Mouse (Mus musculus) stomach, postnatal 0 days (tissue): ENCODE data around the gene Foxn3. TPM values are rescaled to one million over a fixed set of nuclear protein-coding genes. Genes with fewer than 3 reads are reported as not detected.

Experiments used
- ATAC-seq: fragments of 200-750 bp; cut with Nextera tagmentation; 2 replicates; pipeline ENCODE4 v1.8.0; 2017; ENCODE audit not compliant: low FRiP score, low TSS enrichment
- DNase-seq: peaks from one replicate; pipeline ENCODE4 v3.0.0-alpha.2; 2016; ENCODE audit warnings: low spot score
- H3K27ac ChIP-seq: fragments of 300-500 bp; sonication (generic); replicated peaks from 2 replicates; pipeline ENCODE4 v1.5.1; 2014; ENCODE audit warnings: mild to moderate bottlenecking, control low read depth
- H3K27me3 ChIP-seq: fragments of 300-500 bp; sonication (generic); 2 replicates; pipeline ENCODE4 v1.6.1; 2014; ENCODE audit warnings: low read length; ENCODE audit not compliant: control insufficient read depth, insufficient read depth
- H3K36me3 ChIP-seq: fragments of 300-500 bp; sonication (generic); 2 replicates; pipeline ENCODE4 v1.6.1; 2014; ENCODE audit warnings: low read length, mixed read lengths; ENCODE audit not compliant: control insufficient read depth, insufficient read depth
- H3K4me1 ChIP-seq: fragments of 300-500 bp; sonication (generic); replicated peaks from 2 replicates; pipeline ENCODE4 v1.6.1; 2014; ENCODE audit warnings: antibody characterized with exemption; ENCODE audit not compliant: control insufficient read depth, insufficient read depth
- H3K4me2 ChIP-seq: fragments of 300-500 bp; sonication (generic); replicated peaks from 2 replicates; pipeline ENCODE4 v1.6.1; 2014; ENCODE audit warnings: low read depth, mild to moderate bottlenecking, control low read depth, moderate library complexity
- H3K4me3 ChIP-seq: fragments of 300-500 bp; sonication (generic); 2 replicates; pipeline ENCODE4 v1.5.1; 2014; ENCODE audit warnings: low read depth, low read length, control low read depth
- H3K9ac ChIP-seq: fragments of 300-500 bp; sonication (generic); 2 replicates; pipeline ENCODE4 v1.6.1; 2014; ENCODE audit warnings: mild to moderate bottlenecking, low read length, control low read depth, mixed read lengths
- H3K9me3 ChIP-seq: fragments of 300-500 bp; sonication (generic); 2 replicates; pipeline ENCODE4 v1.6.1; 2016; ENCODE audit warnings: low read length; ENCODE audit not compliant: control insufficient read depth
- CTCF ChIP-seq: IDR thresholded peaks from 2 replicates; pipeline ENCODE4 v1.5.1; 2016; ENCODE audit warnings: antibody characterized with exemption, low read depth, mild to moderate bottlenecking, moderate library complexity
- EP300 ChIP-seq: optimal IDR thresholded peaks from 2 replicates; pipeline ENCODE3; 2016; ENCODE audit warnings: antibody characterized with exemption
- WGBS: fragments of 180-500 bp; shearing (Covaris S2); extraction: QIAGEN DNeasy Blood & Tissue Kit; methylation state at CpG from one replicate; pipeline ENCODE4 v1.1.7; 2014; 5-methylcytosine and 5-hydroxymethylcytosine counted together
- polyA plus RNA-seq: library from polyadenylated mRNA; unstranded; fragments of >200 nt; fragmentation: Nextera tagmentation; extraction: Ambion mirVana; gene quantifications from 2 replicates; pipeline ENCODE4 v1.2.1, GENCODE M21; 2015

Gene Foxn3
- polyA plus RNA-seq, 1 experiment from 2014 or later, result 40.1 TPM

DNA sequence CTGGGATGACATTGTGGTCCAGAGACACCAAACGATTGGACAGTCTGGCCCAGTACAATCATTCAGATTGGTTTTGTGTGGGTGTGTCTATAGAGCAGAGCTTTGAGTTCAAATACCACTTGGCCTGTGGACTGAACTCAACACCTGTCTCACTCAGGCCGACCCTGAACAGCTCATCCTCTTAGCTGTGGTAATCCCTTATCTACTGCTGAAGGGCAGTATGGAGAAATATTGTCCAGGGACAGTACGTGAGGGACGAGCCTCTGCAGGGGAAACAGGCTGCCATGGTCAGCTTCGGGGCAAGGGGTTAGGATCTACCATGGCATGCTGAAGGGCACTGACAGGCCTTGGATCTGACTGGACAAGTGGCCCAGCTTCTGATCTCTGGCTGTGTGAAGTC, 306.9 kb downstream of the Foxn3 start:
- Histone ChIP-seq H3K4me1 (no peaks in the 10 kb centered on the region), H3K36me3 (no peaks in the 10 kb centered on the region), H3K9ac (no peak overlapping the region), H3K4me2 (no peak overlapping the region), H3K4me3 (no peak overlapping the region), H3K9me3 (no peaks in the 10 kb centered on the region), H3K27ac (no peak overlapping the region), H3K27me3 (no peaks in the 10 kb centered on the region)
- TF ChIP-seq EP300, result no peak
- no peak for TF ChIP-seq CTCF
- no peak for ATAC-seq
- WGBS, result 91% methylated on average over 5 of the region's 5 CpGs
- DNase-seq, result no peak

DNA sequence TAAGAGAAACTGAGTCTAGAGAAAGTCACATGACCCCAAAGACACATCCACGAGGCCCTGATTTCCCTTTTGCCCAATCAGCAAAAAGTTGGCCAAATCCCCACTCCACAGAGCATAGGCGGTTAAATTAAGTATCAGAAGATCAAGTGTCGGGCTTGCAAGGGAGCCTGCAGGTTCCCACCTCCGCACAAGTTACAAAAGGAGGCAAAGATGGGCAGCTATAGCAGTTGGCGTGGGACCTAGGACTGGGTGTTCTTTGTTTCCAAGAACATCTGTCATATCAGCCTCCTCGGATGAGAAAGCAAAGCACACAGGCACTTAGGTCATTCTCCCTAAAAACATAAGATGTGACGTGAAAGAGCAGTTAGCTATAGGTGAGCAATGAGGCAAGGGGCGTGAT, 308.9 kb downstream of the Foxn3 start:
- H3K27me3 ChIP-seq, result no peaks in the 10 kb centered on the region
- H3K4me1 ChIP-seq, result no peaks in the 10 kb centered on the region
- H3K4me2 ChIP-seq, result no peak overlapping the region
- TF ChIP-seq EP300, result no peak
- TF ChIP-seq CTCF, result no peak
- no peaks in the 10 kb centered on the region for H3K9me3 ChIP-seq
- no peaks in the 10 kb centered on the region for H3K36me3 ChIP-seq
- no peak overlapping the region for H3K27ac ChIP-seq
- DNase-seq (no peak), ATAC-seq (no peak)
- WGBS, result 86% methylated on average over 8 of the region's 8 CpGs
- no peak overlapping the region for H3K9ac ChIP-seq
- no peak overlapping the region for H3K4me3 ChIP-seq

DNA sequence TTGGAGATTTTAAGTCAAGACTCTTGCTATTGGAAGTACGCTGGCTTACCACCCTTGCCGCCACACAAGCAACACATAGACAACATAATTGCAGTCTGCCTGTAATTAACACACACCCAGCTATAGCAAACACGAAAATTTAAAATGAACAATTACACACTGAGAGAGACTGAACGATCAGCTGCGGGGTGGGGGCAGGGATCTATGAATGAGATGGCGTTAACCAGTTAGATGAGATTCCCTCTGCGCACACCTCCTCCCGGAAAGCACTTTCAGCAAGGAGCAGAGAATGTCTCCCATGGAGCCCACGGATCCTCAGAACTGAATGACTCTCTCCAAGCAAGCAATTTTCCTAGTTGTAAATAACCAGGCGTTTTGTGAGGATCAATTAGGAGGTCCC, 309.8 kb downstream of the Foxn3 start:
- H3K9ac ChIP-seq, result no peak overlapping the region
- 88% methylated on average over 10 of the region's 10 CpGs for WGBS
- no peaks in the 10 kb centered on the region for H3K4me1 ChIP-seq
- no peaks in the 10 kb centered on the region for H3K9me3 ChIP-seq
- no peaks in the 10 kb centered on the region for H3K27me3 ChIP-seq
- DNase-seq (no peak), ATAC-seq (no peak)
- H3K4me3 ChIP-seq, result no peak overlapping the region
- no peaks in the 10 kb centered on the region for H3K36me3 ChIP-seq
- no peak overlapping the region for H3K4me2 ChIP-seq
- no peak for TF ChIP-seq CTCF
- H3K27ac ChIP-seq, result no peak overlapping the region

DNA sequence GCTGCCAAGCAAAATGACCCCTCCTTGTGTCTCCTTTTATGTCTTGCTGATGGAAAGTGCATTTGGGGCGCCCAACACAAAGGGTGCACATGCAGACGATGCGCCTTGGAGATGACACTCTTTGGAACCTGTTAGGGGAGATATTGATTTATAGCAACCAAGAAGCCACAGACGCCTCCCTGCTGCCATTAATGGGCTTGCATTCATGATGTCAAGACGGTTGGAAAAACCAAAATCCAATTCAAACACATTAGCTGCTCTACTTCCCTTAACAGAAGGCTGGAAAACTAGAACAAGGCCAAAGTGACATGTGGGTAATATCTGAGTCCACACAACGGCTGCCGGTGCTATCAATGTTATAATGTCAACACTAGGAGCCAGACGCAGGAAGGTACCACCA, 314.8 kb downstream of the Foxn3 start:
- no peak for DNase-seq
- 80% methylated on average over 8 of the region's 8 CpGs for WGBS
- no peak for TF ChIP-seq EP300
- TF ChIP-seq CTCF, result no peak
- H3K9me3 ChIP-seq, result no peaks in the 10 kb centered on the region
- no peaks in the 10 kb centered on the region for H3K4me1 ChIP-seq
- ATAC-seq, result no peak
- H3K27me3 ChIP-seq, result no peaks in the 10 kb centered on the region
- no peaks in the 10 kb centered on the region for H3K36me3 ChIP-seq
- no peak overlapping the region for H3K27ac ChIP-seq
- H3K9ac ChIP-seq, result no peak overlapping the region
- H3K4me2 ChIP-seq, result no peak overlapping the region
- H3K4me3 ChIP-seq, result no peak overlapping the region

DNA sequence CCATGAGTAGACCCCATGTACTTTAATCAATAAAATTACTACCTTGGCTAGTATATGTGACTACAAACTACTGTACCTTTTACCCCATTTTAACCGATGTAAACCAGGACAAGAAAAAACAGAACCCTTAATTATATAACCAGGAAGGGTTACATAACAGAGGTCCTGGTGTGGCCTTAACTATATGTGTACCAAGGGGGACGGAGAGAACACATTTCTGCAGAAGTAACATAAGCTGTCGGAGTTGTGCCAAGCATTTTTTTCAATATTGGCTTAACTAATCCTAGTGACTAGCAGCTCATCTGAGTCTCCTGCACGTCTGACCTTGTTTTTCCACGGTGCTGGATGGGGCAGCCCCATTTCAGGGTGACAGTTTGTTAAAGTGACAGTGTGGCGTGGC, 315.4 kb downstream of the Foxn3 start:
- H3K9me3 ChIP-seq, result no peaks in the 10 kb centered on the region
- H3K36me3 ChIP-seq, result no peaks in the 10 kb centered on the region
- no peak overlapping the region for H3K4me2 ChIP-seq
- TF ChIP-seq EP300 (no peak), CTCF (no peak)
- DNase-seq (no peak), ATAC-seq (no peak)
- no peak overlapping the region for H3K4me3 ChIP-seq
- 54% methylated on average over 6 of the region's 6 CpGs for WGBS
- H3K9ac ChIP-seq, result no peak overlapping the region
- H3K27ac ChIP-seq, result no peak overlapping the region
- H3K4me1 ChIP-seq, result no peaks in the 10 kb centered on the region
- H3K27me3 ChIP-seq, result no peaks in the 10 kb centered on the region

DNA sequence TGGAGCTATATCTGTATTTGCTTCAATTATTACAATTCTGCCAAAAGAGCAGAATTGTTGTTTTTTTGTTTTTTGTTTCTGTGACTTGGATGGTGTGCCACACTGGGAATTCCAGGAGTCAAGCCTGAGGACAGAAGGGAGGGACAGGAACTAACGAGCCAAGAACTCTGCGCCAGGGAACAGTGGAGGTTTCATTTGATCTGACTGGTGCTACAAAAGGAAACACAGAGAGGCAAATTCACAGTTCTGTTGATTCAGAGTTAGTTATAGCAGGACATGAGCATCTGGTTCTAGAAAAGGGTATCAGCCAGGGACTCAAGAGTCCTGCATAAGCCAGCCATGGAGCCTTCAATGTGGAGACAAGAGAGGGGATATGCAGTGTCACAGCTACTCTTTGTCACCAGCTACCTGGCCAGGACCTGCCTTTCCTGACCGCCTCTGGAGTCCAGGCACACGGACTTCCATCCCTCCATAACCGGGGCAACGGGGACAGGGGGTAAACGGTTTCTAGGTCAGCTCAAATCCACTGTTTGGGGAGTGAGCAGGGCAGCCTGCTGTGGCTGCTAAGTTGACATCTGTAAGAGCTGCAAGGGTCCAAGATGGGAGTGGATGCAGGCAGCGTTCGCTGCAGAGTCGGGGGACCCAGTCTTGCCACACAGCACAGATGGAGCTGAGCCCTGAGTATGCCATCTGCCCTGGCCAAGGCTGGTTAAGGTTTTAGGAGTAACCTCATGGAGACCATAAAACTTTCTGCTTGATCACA, 316.2 kb downstream of the Foxn3 start:
- no peaks in the 10 kb centered on the region for H3K9me3 ChIP-seq
- H3K36me3 ChIP-seq, result no peaks in the 10 kb centered on the region
- WGBS, result 77% methylated on average over 10 of the region's 10 CpGs
- no peak for TF ChIP-seq EP300
- no peak for TF ChIP-seq CTCF
- H3K27ac ChIP-seq, result no peak overlapping the region
- no peak overlapping the region for H3K4me3 ChIP-seq
- H3K4me1 ChIP-seq, result no peaks in the 10 kb centered on the region
- DNase-seq (no peak), ATAC-seq (no peak)
- no peak overlapping the region for H3K4me2 ChIP-seq
- no peak overlapping the region for H3K9ac ChIP-seq
- no peaks in the 10 kb centered on the region for H3K27me3 ChIP-seq
